Mouse (Mus musculus) layer of hippocampus, postnatal 10 days (tissue): Measurements from ENCODE around the gene Cox8a. TPM values are rescaled to one million over a fixed set of nuclear protein-coding genes. Genes with fewer than 3 reads are reported as not detected.

Experiments
- total RNA-seq, 2 experiments: library from RNA; stranded (reverse); gene quantifications; 2 replicates each; pipeline ENCODE4 v1.2.3; 2021

The Cox8a gene
- total RNA-seq, 2 experiments from 2014 or later: 688 to 834 TPM

Other genes with a start within 250 kb of the Cox8a start
- 100 to 1,000 TPM; 126 to 139 TPM for gene Ppp1r14b, start 242.6 kb downstream of the Cox8a start, total RNA-seq
- 10 to 100 TPM; 16.4 to 18.4 TPM for gene Plcb3, start 241.1 kb downstream of the Cox8a start, total RNA-seq
- 10 to 100 TPM; 77.0 to 98.0 TPM for gene Fkbp2, start 237.1 kb downstream of the Cox8a start, total RNA-seq
- gene Vegfb, start 230.0 kb downstream of the Cox8a start, total RNA-seq: 10 to 100 TPM; 79.5 to 82.1 TPM
- 10 to 100 TPM; 18.1 to 21.5 TPM for gene Dnajc4, start 225.0 kb downstream of the Cox8a start, total RNA-seq
- gene Nudt22, start 221.5 kb downstream of the Cox8a start, total RNA-seq: 10 to 100 TPM; 10.2 to 11.3 TPM
- gene Trpt1, start 221.5 kb downstream of the Cox8a start, total RNA-seq: 10 to 100 TPM; 16.9 to 18.2 TPM
- gene Fermt3, start 198.1 kb downstream of the Cox8a start, total RNA-seq: 1 to 10 TPM; 5.0 to 5.2 TPM
- 100 to 1,000 TPM; 126 to 148 TPM for gene Stip1, start 177.6 kb downstream of the Cox8a start, total RNA-seq
- gene Macrod1, start 160.8 kb downstream of the Cox8a start, total RNA-seq: 1 to 10 TPM; 4.4 to 5.2 TPM
- 10 to 100 TPM; 27.9 to 28.4 TPM for gene Flrt1, start 111.9 kb downstream of the Cox8a start, total RNA-seq
- gene Otub1, start 11.3 kb downstream of the Cox8a start, total RNA-seq: 100 to 1,000 TPM; 202 to 240 TPM
- 10 to 100 TPM; 36.3 to 45.6 TPM for gene Naa40, start 23.6 kb upstream of the Cox8a start, total RNA-seq
- gene Rcor2, start 49.7 kb upstream of the Cox8a start, total RNA-seq: 10 to 100 TPM; 22.7 to 24.1 TPM
- gene Mark2, start 124.2 kb upstream of the Cox8a start, total RNA-seq: 100 to 1,000 TPM; 102 to 110 TPM
- gene Spindoc, start 165.4 kb upstream of the Cox8a start, total RNA-seq: 10 to 100 TPM; 39.0 to 45.6 TPM
- gene 2700081O15Rik, start 200.0 kb upstream of the Cox8a start, total RNA-seq: 10 to 100 TPM; 70.8 to 72.1 TPM